Mouse (Mus musculus): Measurements from ENCODE around the gene Fam213a.

DNA sequence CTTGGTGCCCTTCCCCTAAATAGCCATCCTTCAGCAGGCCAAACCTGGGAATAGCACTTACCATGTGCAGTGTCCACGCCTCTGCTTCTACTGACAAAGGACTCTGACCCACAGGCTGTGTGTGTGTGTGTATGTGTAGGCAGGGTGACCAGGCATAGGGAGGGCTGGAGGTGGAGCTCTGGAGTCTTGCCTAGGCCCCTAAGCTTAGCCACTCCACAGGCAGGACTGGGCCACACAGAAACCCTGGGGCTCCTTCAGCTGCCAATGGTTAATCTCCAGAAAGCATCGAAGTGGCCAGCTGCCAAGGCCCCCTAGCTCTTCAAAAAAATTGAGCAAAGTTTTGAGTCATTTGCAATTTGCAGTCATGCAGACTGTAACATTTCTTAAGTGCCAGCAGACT lies 5.5 kb downstream of the Fam213a start:
- TF ChIP-seq GATA1 (IDR thresholded peaks at IDR 0.05; ENCODE audit: borderline replicate concordance, low read length) (no peak), FLI1 (IDR thresholded peaks at IDR 0.05; ENCODE audit: low read length) (no peak)
